Mouse (Mus musculus): ENCODE measurements around the gene 2310034G01Rik. TPM values are rescaled to one million over a fixed set of nuclear protein-coding genes. Genes with fewer than 3 reads are reported as not detected.

2310034G01Rik gene
- total RNA-seq, 2 experiments from 2014 or later = 0.35 to 0.56 TPM

GRCm38 (mm10) chr19:46314872-46315742 is 35.0 kb downstream of the 2310034G01Rik start:
- DNase-seq = no peak

GRCm38 (mm10) chr19:46314151-46314601 is 35.9 kb downstream of the 2310034G01Rik start:
- DNase-seq = no peak

GRCm38 (mm10) chr19:46313591-46313990 is 36.5 kb downstream of the 2310034G01Rik start:
- DNase-seq = no peak

- no peak for DNase-seq
Measured at GRCm38 (mm10) chr19:46313116-46313515, 37.0 kb downstream of the 2310034G01Rik start.

GRCm38 (mm10) chr19:46312566-46312965 is 37.5 kb downstream of the 2310034G01Rik start:
- DNase-seq = no peak

- no peak for DNase-seq
Measured at GRCm38 (mm10) chr19:46311341-46311740, 38.8 kb downstream of the 2310034G01Rik start.

- DNase-seq = peak; percentile 4
Measured at GRCm38 (mm10) chr19:46310312-46310865, 39.7 kb downstream of the 2310034G01Rik start.

- peak; percentile 3 for DNase-seq
Measured at GRCm38 (mm10) chr19:46309651-46310305, 40.3 kb downstream of the 2310034G01Rik start.

- peak; percentile 93 for DNase-seq
Measured at GRCm38 (mm10) chr19:46308706-46309435, 41.2 kb downstream of the 2310034G01Rik start.

GRCm38 (mm10) chr19:46308303-46308702 is 41.8 kb downstream of the 2310034G01Rik start:
- peak; percentile 10 for DNase-seq

- peak; percentile 8 for DNase-seq
Measured at GRCm38 (mm10) chr19:46307781-46308180, 42.3 kb downstream of the 2310034G01Rik start.

GRCm38 (mm10) chr19:46306751-46307289 is 43.3 kb downstream of the 2310034G01Rik start:
- DNase-seq = no peak

- DNase-seq = no peak
Measured at GRCm38 (mm10) chr19:46306268-46306610, 43.9 kb downstream of the 2310034G01Rik start.

GRCm38 (mm10) chr19:46305432-46306267 is 44.5 kb downstream of the 2310034G01Rik start:
- peak; percentile 90 for DNase-seq

- DNase-seq = no peak
Measured at GRCm38 (mm10) chr19:46304908-46305333, 45.2 kb downstream of the 2310034G01Rik start.

GRCm38 (mm10) chr19:46304216-46304841 is 45.8 kb downstream of the 2310034G01Rik start, which contains the start of gene Nfkb2:
Gene Nfkb2, plus strand, starts transcription at chr19:46304320.
- peak; percentile 91 for DNase-seq

- DNase-seq = no peak
Measured at GRCm38 (mm10) chr19:46303251-46304215, 46.6 kb downstream of the 2310034G01Rik start.

- no peak for DNase-seq
Measured at GRCm38 (mm10) chr19:46302551-46302950, 47.6 kb downstream of the 2310034G01Rik start.

Data from gastrocnemius, postnatal 10 days (tissue).